Mouse (Mus musculus): ENCODE data around the gene Glt28d2. TPM values are rescaled to one million over a fixed set of nuclear protein-coding genes. Genes with fewer than 3 reads are reported as not detected.
A peak's percentile ranks its signal among the peaks of the same experiment; 100 is the strongest.

The Glt28d2 gene
- polyA plus RNA-seq, 1 experiment from 2014 or later: 3.4 TPM

GRCm38 (mm10) chr3:85845341-85845740, 42.0 kb downstream of the Glt28d2 start:
- no peak overlapping the region for H3K27ac ChIP-seq (replicated peaks)
- H3K4me3 ChIP-seq (replicated peaks): no peak overlapping the region
- H3K9ac ChIP-seq: no peak overlapping the region
- H3K4me2 ChIP-seq (replicated peaks): no peak overlapping the region
- no peaks in the 10 kb centered on the region for H3K9me3 ChIP-seq (replicated peaks)
- ATAC-seq (ENCODE audit: insufficient number of reproducible peaks, low FRiP score, low TSS enrichment, low read depth): no peak
- H3K27me3 ChIP-seq: no peaks in the 10 kb centered on the region
- no peaks in the 10 kb centered on the region for H3K36me3 ChIP-seq
- 71% methylated on average over 6 of the region's 6 CpGs for WGBS
- H3K4me1 ChIP-seq: peaks cover 15% of the 10 kb centered on the region

GRCm38 (mm10) chr3:85842881-85843218, 44.5 kb downstream of the Glt28d2 start:
- Histone ChIP-seq H3K27me3 (no peaks in the 10 kb centered on the region), H3K9me3 (replicated peaks) (no peaks in the 10 kb centered on the region), H3K27ac (replicated peaks) (peak overlapping the region; percentile 76), H3K4me2 (replicated peaks) (0 out of 2 replicates have a peak overlapping the region, but pooled peaks have one; percentile 19), H3K9ac (no peak overlapping the region), H3K36me3 (no peaks in the 10 kb centered on the region), H3K4me1 (peaks cover 15% of the 10 kb centered on the region), H3K4me3 (replicated peaks) (no peak overlapping the region)
- ATAC-seq (ENCODE audit: insufficient number of reproducible peaks, low FRiP score, low TSS enrichment, low read depth): no peak

- Histone ChIP-seq H3K9ac (no peak overlapping the region), H3K4me1 (peaks cover 15% of the 10 kb centered on the region), H3K4me3 (replicated peaks) (no peak overlapping the region), H3K27me3 (no peaks in the 10 kb centered on the region), H3K9me3 (replicated peaks) (no peaks in the 10 kb centered on the region), H3K27ac (replicated peaks) (peak overlapping the region; percentile 76), H3K4me2 (replicated peaks) (peak overlapping the region; percentile 19; the same call in 1 of the 2 replicates), H3K36me3 (no peaks in the 10 kb centered on the region)
- 25% methylated on average over 9 of the region's 9 CpGs for WGBS
- ATAC-seq (ENCODE audit: insufficient number of reproducible peaks, low FRiP score, low TSS enrichment, low read depth): peak; percentile 29; the same call in 1 of the 2 replicates
Measured at GRCm38 (mm10) chr3:85842177-85842880, 45.0 kb downstream of the Glt28d2 start.

GRCm38 (mm10) chr3:85841454-85842176, 45.7 kb downstream of the Glt28d2 start:
- peak overlapping the region; percentile 76 for H3K27ac ChIP-seq (replicated peaks)
- H3K9ac ChIP-seq: no peak overlapping the region
- no peak overlapping the region for H3K4me3 ChIP-seq (replicated peaks)
- H3K4me2 ChIP-seq (replicated peaks): 0 out of 2 replicates have a peak overlapping the region, but pooled peaks have one; percentile 4
- H3K36me3 ChIP-seq: no peaks in the 10 kb centered on the region
- 0 out of 2 replicates have a peak, but pooled peaks have one; percentile 63 for ATAC-seq (ENCODE audit: insufficient number of reproducible peaks, low FRiP score, low TSS enrichment, low read depth)
- H3K27me3 ChIP-seq: no peaks in the 10 kb centered on the region
- H3K9me3 ChIP-seq (replicated peaks): no peaks in the 10 kb centered on the region
- 25% methylated on average over 2 of the region's 2 CpGs for WGBS
- peaks cover 15% of the 10 kb centered on the region for H3K4me1 ChIP-seq

- H3K4me2 ChIP-seq (replicated peaks): no peak overlapping the region
- no peak overlapping the region for H3K4me3 ChIP-seq (replicated peaks)
- WGBS: 80% methylated on average over 1 of the region's 1 CpGs
- no peak overlapping the region for H3K27ac ChIP-seq (replicated peaks)
- ATAC-seq (ENCODE audit: insufficient number of reproducible peaks, low FRiP score, low TSS enrichment, low read depth): no peak
- H3K36me3 ChIP-seq: no peaks in the 10 kb centered on the region
- no peaks in the 10 kb centered on the region for H3K9me3 ChIP-seq (replicated peaks)
- H3K9ac ChIP-seq: no peak overlapping the region
- H3K4me1 ChIP-seq: no peaks in the 10 kb centered on the region
- no peaks in the 10 kb centered on the region for H3K27me3 ChIP-seq
Measured at GRCm38 (mm10) chr3:85833627-85834026, 53.7 kb downstream of the Glt28d2 start.

- Histone ChIP-seq H3K27ac (replicated peaks) (no peak overlapping the region), H3K9me3 (replicated peaks) (no peaks in the 10 kb centered on the region), H3K4me1 (no peaks in the 10 kb centered on the region), H3K36me3 (no peaks in the 10 kb centered on the region), H3K27me3 (no peaks in the 10 kb centered on the region), H3K4me3 (replicated peaks) (no peak overlapping the region), H3K4me2 (replicated peaks) (no peak overlapping the region), H3K9ac (no peak overlapping the region)
- ATAC-seq (ENCODE audit: insufficient number of reproducible peaks, low FRiP score, low TSS enrichment, low read depth): no peak
- WGBS: 82% methylated on average over 10 of the region's 10 CpGs
Measured at GRCm38 (mm10) chr3:85832490-85833155, 54.7 kb downstream of the Glt28d2 start.

GRCm38 (mm10) chr3:85831785-85832184, 55.5 kb downstream of the Glt28d2 start:
- H3K27ac ChIP-seq (replicated peaks): no peak overlapping the region
- H3K4me2 ChIP-seq (replicated peaks): no peak overlapping the region
- H3K36me3 ChIP-seq: no peaks in the 10 kb centered on the region
- no peaks in the 10 kb centered on the region for H3K9me3 ChIP-seq (replicated peaks)
- no peak for ATAC-seq (ENCODE audit: insufficient number of reproducible peaks, low FRiP score, low TSS enrichment, low read depth)
- no peak overlapping the region for H3K9ac ChIP-seq
- H3K4me3 ChIP-seq (replicated peaks): no peak overlapping the region
- no peaks in the 10 kb centered on the region for H3K27me3 ChIP-seq
- no peaks in the 10 kb centered on the region for H3K4me1 ChIP-seq
- 78% methylated on average over 1 of the region's 1 CpGs for WGBS

- H3K27ac ChIP-seq (replicated peaks): no peak overlapping the region
- no peak overlapping the region for H3K9ac ChIP-seq
- H3K4me2 ChIP-seq (replicated peaks): no peak overlapping the region
- H3K4me1 ChIP-seq: no peaks in the 10 kb centered on the region
- 44% methylated on average over 4 of the region's 4 CpGs for WGBS
- H3K4me3 ChIP-seq (replicated peaks): no peak overlapping the region
- no peaks in the 10 kb centered on the region for H3K36me3 ChIP-seq
- H3K9me3 ChIP-seq (replicated peaks): no peaks in the 10 kb centered on the region
- ATAC-seq (ENCODE audit: insufficient number of reproducible peaks, low FRiP score, low TSS enrichment, low read depth): peak; percentile 57; the same call in 1 of the 2 replicates
- H3K27me3 ChIP-seq: no peaks in the 10 kb centered on the region
Measured at GRCm38 (mm10) chr3:85829047-85829446, 58.3 kb downstream of the Glt28d2 start.

- Histone ChIP-seq H3K4me1 (no peaks in the 10 kb centered on the region), H3K4me3 (replicated peaks) (no peak overlapping the region), H3K36me3 (no peaks in the 10 kb centered on the region), H3K9me3 (replicated peaks) (no peaks in the 10 kb centered on the region), H3K27ac (replicated peaks) (no peak overlapping the region), H3K4me2 (replicated peaks) (no peak overlapping the region), H3K9ac (no peak overlapping the region), H3K27me3 (no peaks in the 10 kb centered on the region)
- ATAC-seq (ENCODE audit: insufficient number of reproducible peaks, low FRiP score, low TSS enrichment, low read depth): no peak
- WGBS: 70% methylated on average over 6 of the region's 6 CpGs
Measured at GRCm38 (mm10) chr3:85827815-85828214, 59.5 kb downstream of the Glt28d2 start.

- no peak overlapping the region for H3K27ac ChIP-seq (replicated peaks)
- H3K36me3 ChIP-seq: no peaks in the 10 kb centered on the region
- no peaks in the 10 kb centered on the region for H3K9me3 ChIP-seq (replicated peaks)
- H3K4me2 ChIP-seq (replicated peaks): no peak overlapping the region
- ATAC-seq (ENCODE audit: insufficient number of reproducible peaks, low FRiP score, low TSS enrichment, low read depth): no peak
- no peak overlapping the region for H3K9ac ChIP-seq
- H3K27me3 ChIP-seq: no peaks in the 10 kb centered on the region
- H3K4me1 ChIP-seq: no peaks in the 10 kb centered on the region
- H3K4me3 ChIP-seq (replicated peaks): no peak overlapping the region
- 58% methylated on average over 4 of the region's 4 CpGs for WGBS
Measured at GRCm38 (mm10) chr3:85827283-85827682, 60.0 kb downstream of the Glt28d2 start.

GRCm38 (mm10) chr3:85820839-85821548, 66.3 kb downstream of the Glt28d2 start:
- ATAC-seq (ENCODE audit: insufficient number of reproducible peaks, low FRiP score, low TSS enrichment, low read depth): no peak
- H3K36me3 ChIP-seq: no peaks in the 10 kb centered on the region
- H3K9me3 ChIP-seq (replicated peaks): no peaks in the 10 kb centered on the region
- H3K4me1 ChIP-seq: no peaks in the 10 kb centered on the region
- H3K4me3 ChIP-seq (replicated peaks): no peak overlapping the region
- H3K27ac ChIP-seq (replicated peaks): no peak overlapping the region
- 63% methylated on average over 15 of the region's 15 CpGs for WGBS
- H3K9ac ChIP-seq: no peak overlapping the region
- no peak overlapping the region for H3K4me2 ChIP-seq (replicated peaks)
- no peaks in the 10 kb centered on the region for H3K27me3 ChIP-seq

Measured in embryonic facial prominence, embryonic 15.5 days (tissue).